Mouse (Mus musculus): ENCODE data around the gene Hdgfl2. TPM values are rescaled to one million over a fixed set of nuclear protein-coding genes. Genes with fewer than 3 reads are reported as not detected.
A peak's percentile ranks its signal among the peaks of the same experiment; 100 is the strongest.
"Not testable (repeated sequence)": the region's sequence is repeated elsewhere in the genome, so short reads cannot be mapped to it uniquely, and the experiment has no call there.

Hdgfl2 gene
- total RNA-seq, 2 experiments from 2014 or later, result 109 to 117 TPM

DNA sequence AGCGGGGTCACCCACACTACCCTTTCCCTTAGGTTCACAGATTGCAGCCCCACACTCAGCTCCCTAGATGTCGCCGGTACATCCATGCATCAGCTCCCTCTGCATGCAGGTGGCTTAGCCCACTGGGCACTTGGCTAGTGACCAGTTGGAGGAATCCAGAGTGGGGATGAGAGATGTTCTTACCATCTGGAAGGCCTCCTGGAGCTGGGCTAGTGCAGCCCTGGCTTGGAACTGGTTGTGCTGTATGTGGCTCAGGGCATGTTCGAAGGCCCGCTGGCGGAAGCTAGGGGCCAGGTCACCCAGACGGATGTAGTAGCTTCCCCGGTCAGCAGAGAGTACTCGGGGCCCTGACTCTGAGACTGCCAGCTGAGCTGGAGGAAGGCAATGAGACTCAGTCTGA lies 23.5 kb downstream of the Hdgfl2 start:
- no peak for DNase-seq
- intact Hi-C loops (cut with DNase I), result no loop called here

GRCm38 (mm10) chr17:56103465-56104285 lies 24.2 kb downstream of the Hdgfl2 start:
- intact Hi-C loops (cut with DNase I), result no loop called here
- no peak for DNase-seq

DNA sequence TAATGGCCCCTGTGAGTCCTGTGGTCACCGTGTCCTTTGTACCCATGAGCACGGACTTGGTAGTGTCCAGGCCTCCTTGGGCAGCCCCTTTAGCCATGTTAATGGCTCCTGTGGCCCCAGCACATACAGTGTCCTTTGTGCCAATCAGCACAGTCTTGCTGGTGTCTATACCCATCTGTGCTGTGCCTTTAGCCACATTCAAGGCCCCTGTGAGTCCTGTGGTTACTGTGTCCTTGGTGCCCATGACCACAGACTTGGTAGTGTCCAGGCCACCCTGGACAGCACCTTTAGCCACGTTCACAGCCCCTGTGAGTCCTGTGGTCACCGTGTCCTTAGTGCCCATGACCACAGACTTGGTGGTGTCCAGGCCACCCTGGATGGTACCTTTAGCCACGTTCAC lies 25.4 kb downstream of the Hdgfl2 start:
- DNase-seq; intact Hi-C loops (cut with DNase I): not testable (repeated sequence)

- DNase-seq; intact Hi-C loops (cut with DNase I): not testable (repeated sequence)
These were observed 27.0 kb downstream of the Hdgfl2 start for GRCm38 (mm10) chr17:56106436-56106835.

DNA sequence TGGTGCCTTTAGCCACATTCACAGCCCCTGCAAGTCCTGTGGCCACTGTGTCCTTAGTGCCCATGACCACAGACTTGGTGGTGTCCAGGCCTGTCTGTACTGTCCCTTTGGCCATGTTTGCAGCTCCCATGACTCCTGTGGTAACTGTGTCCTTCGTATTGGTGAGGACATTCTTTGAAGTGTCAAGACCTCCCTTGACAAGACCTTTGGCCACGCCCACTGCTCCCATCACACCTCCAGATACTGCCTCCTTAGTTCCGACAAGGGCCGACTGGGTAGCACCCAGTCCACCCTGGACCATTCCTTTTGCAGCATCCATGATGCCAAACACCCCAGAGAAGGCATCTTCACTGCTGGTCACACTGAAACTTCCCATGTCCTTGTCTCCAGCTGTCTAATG lies 27.5 kb downstream of the Hdgfl2 start:
- intact Hi-C loops (cut with DNase I), result no loop called here
- no peak for DNase-seq

GRCm38 (mm10) chr17:56107736-56108135 lies 28.3 kb downstream of the Hdgfl2 start:
- no peak for DNase-seq
- intact Hi-C loops (cut with DNase I), result no loop called here

DNA sequence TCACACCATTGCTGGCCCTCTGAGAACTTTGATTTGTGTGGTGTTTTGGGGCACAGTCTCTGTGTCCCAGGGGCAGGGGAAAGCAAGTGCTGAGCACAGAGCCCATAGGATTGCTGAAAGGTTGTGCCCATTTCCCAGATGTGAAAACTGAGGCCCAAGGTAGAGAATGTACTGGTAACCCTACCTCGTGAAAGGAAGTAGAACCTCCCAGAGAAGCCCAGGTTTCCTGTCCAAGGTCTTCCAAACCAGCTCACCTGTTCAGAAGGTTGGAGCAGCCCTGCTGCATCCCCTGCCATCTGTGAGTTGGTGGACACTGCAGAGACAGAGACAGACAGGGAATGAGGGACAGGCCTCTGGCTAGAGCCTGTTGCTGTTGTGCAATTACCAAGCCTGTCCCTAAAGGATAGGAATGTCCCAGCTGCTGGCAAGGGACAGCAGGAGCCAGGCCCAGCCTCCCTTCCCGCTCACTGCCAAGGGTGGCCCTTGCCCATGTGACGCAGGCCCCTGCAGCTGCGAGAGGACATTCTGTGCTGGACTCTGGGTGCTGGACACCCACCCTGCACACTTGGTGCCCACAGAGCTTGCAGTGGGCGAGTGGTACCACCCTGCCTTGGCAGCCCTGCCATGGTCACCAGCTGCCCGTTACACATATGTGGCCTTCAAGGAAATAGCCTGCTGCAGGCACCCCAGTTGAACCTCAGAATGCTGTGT lies 29.1 kb downstream of the Hdgfl2 start:
- DNase-seq, result no peak
- intact Hi-C loops (cut with DNase I), result no loop called here

DNA sequence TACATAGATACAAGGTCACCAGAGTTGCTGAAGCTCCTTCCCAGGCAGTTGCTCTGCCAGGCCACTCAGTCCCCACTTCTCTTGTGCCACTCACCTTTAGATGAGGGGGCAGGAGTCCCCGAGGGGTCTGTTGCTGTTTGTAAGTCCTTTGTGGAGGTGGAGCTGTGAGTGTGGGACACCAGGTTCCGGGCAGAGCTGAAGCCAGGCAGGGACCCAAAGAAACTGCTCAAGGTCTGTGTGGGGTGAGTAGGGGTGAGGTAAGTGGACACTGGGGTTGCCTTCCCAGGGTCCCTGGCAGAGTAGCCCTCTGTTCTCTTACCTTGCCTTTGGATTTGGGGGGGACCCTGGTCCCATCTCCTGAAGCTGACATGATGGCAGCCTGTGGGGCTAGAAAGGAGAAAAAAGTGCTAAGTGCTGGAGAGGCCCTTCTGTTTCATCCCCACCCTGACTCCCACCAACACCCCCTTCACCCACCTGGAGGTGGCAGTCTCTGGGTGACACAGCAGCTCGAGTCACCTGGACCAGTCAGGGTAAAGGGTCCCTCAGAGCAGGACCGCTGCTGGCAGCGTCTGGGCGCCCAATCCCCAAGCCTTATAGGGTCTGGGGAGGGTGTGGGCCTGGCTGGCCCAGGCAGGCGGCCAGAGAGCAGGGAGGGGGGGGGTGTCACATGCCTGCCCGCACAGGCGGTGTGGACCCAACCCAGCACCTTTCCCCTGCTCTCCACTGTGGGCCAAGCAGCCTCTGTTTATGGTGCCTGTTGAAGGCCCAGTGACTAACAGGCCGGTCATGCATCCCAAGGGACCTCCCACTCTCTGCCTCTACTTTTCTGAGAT lies 30.0 kb downstream of the Hdgfl2 start, which contains the start of gene Plin4:
Plin4 (minus strand) TSS at position 585 of the 833 bp plus-strand sequence.
- intact Hi-C loops (cut with DNase I), result no loop called here
- no peak for DNase-seq

DNA sequence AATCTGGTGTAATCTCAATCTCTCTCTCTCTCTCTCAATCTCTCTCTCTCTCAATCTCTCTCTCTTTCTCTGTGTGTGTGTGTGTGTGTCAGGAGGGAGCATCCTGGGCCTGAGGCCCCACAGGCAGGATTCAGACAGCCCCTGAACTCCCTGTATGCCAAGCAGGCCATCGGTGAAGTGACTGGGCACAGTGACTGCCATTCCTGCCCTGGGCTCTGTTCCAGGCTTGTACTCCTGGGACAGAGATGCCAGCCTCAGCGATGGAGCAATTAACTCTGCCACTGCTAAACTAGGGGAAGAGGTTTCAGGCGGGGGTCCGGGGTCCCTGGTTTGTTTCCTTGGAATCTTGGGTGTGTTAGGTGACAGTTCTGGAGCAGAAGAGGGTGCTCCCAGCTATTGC lies 31.1 kb downstream of the Hdgfl2 start:
- DNase-seq, result peak; percentile 78
- intact Hi-C loops (cut with DNase I), result no loop called here

- DNase-seq, result no peak
- intact Hi-C loops (cut with DNase I), result no loop called here
These were observed 31.6 kb downstream of the Hdgfl2 start for GRCm38 (mm10) chr17:56111021-56111420.

GRCm38 (mm10) chr17:56111864-56112263 lies 32.4 kb downstream of the Hdgfl2 start:
- peak; percentile 73 for DNase-seq
- intact Hi-C loops (cut with DNase I), result no loop called here

DNA sequence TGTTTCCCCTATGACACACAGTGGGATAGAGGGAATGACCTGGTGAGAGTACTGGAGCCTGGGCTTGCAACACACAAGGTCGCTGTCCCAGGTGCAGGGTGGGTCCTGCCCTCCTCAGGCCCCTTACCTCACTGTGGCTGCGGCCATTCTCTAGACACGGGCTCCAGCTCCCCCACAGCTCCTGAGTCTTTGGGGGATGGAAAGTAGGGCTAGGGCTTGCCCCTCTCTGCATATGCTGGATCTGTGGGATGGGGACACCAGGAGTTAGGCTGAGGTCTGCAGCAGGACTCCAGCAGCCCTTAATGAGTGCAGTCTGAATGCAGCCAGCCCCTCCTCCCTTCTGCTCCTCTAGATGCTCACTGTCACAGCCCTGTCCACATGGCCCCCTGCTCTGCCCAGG lies 33.3 kb downstream of the Hdgfl2 start:
- intact Hi-C loops (cut with DNase I), result no loop called here
- DNase-seq, result no peak

DNA sequence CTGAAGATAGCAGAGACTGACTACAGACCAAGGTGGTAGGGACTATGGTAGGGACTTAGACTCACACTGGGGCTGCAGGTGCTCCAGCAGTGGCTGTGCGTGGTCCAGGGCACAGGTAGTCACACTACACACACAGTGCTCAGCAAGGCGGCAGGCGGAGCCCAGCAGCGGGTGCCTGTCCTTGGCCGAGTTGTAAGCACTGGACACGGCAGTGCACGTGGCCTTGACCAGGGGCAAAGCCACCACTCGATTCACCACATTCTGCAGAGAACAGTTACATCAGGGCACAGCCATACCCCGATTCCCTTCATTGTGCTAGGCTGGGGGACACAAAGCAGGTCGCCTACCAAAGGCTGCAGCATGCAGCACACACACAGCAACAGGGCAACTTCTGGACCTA lies 36.8 kb downstream of the Hdgfl2 start:
- no peak for DNase-seq
- intact Hi-C loops (cut with DNase I), result no loop called here

- intact Hi-C loops (cut with DNase I), result no loop called here
- peak; percentile 54 for DNase-seq
These were observed 37.8 kb downstream of the Hdgfl2 start, which contains the start of gene Plin5 for GRCm38 (mm10) chr17:56117251-56117710. Gene Plin5 (minus strand): TSS chr17:56117596.

DNA sequence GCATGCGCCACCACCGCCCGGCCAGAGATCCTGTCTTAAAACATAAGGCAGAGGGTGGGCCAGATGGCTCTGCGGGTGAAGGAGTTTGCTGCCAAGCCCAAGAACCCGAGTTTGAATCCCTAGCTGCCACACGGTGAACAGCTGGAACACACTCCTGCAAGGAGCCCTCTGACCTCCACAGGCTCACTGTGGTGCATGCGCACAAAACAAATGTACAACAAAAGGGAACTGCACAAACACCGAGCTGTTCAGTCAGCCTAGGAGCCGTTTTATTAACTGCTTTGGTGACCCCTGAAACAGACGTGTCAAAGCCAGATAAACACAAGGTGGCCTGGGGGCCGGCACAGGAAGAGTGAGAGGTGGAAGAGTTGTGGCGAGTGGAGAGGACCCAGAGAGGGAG lies 40.0 kb downstream of the Hdgfl2 start:
- intact Hi-C loops (cut with DNase I), result no loop called here
- no peak for DNase-seq

- intact Hi-C loops (cut with DNase I), result no loop called here
These were observed 40.8 kb downstream of the Hdgfl2 start for GRCm38 (mm10) chr17:56119981-56120880.

GRCm38 (mm10) chr17:56121826-56122225 lies 42.4 kb downstream of the Hdgfl2 start, which contains the start of gene Lrg1:
Gene Lrg1 (minus strand): TSS chr17:56122001.
- intact Hi-C loops (cut with DNase I), result no loop called here
- no peak for DNase-seq

More at GRCm38 (mm10) chr17:56119981-56120880, 40.8 kb downstream of the Hdgfl2 start:
- DNase-seq, result peak; percentile 48

DNA sequence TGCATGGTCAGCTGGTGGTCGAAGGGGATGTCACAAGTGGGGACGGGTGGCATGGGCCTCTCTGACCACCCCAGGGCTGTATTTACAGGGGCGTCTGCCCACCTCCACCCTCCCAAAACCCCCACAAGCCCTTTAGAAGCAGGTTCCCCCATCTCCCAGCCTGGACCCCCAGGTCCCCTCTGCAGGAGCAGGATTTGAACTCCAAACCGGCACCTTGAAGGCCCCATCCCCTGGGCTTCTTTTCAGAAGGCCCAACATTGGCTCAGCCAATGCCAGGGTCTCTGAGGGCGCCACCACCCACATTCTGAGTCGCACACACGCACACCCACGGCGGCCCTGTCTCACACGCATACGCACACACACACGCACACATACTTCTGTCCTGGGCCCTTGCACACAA lies 43.7 kb downstream of the Hdgfl2 start:
- DNase-seq, result no peak
- intact Hi-C loops (cut with DNase I), result no loop called here

DNA sequence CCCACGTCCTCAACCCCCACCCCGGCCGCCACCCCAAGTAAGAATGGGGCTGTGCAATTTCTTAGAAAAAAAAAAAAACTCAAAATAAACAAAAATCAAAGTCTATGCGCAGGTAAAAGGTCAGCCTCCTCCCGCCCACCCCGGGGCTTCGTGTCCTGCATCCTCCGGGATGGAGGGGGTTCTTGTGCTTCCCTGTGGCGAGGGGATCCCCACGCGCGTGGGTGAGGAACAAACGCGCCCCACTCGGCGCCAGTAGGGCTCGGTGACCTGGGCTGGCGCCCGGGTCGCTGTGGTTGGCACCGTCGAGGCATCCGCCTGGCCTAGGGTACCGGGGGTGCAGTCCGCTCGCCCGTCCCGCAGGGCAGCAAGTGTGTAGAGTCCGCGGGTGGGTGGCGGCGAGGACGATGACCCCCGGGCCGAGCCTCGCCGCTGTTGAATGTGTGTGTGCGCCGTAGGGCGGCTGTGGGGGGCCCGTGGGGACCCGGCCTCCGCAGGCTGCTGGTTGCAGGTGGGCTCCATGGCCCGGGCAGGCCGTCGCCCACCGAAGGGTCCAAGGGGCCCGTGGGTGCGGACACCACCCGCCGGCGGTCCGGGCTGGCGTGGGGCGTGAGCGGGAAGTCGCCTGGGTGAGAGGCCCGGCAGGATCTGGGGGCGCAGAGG lies 44.4 kb downstream of the Hdgfl2 start:
- no peak for DNase-seq
- intact Hi-C loops (cut with DNase I), result no loop called here
